Mouse (Mus musculus) spleen, adult 2 months (tissue): Measurements from ENCODE around the gene Olfr974. TPM values are rescaled to one million over a fixed set of nuclear protein-coding genes. Genes with fewer than 3 reads are reported as not detected.
"Not testable (repeated sequence)": the region's sequence is repeated elsewhere in the genome, so short reads cannot be mapped to it uniquely, and the experiment has no call there.

Experiments
- DNase-seq, 2 experiments: peaks; one replicate each; pipeline versions ENCODE4 v3.0.0 to v3.0.0-alpha.2; 2012 to 2021; ENCODE audit warnings: low spot score in 2 of 2, low read depth in 1 of 2
- H3K27ac ChIP-seq: fragments of 200-500 bp; 2 replicates; pipeline ENCODE4 v1.5.1; 2012; ENCODE audit warnings: low read length, inconsistent platforms; ENCODE audit not compliant: insufficient read depth
- H3K27me3 ChIP-seq: fragments of 200-500 bp; 2 replicates; pipeline ENCODE4 v1.6.1; 2012; ENCODE audit warnings: mild to moderate bottlenecking, moderate library complexity, low read length, inconsistent platforms; ENCODE audit not compliant: control insufficient read depth, insufficient read depth
- H3K36me3 ChIP-seq: fragments of 200-500 bp; 2 replicates; pipeline ENCODE4 v1.6.1; 2012; ENCODE audit warnings: mild to moderate bottlenecking, low read length, inconsistent platforms; ENCODE audit not compliant: control insufficient read depth, insufficient read depth
- H3K4me1 ChIP-seq: fragments of 200-500 bp; 2 replicates; pipeline ENCODE4 v1.6.1; 2011; ENCODE audit warnings: inconsistent platforms; ENCODE audit not compliant: control insufficient read depth, insufficient read depth, insufficient read length
- H3K4me3 ChIP-seq: fragments of 200-500 bp; 2 replicates; pipeline ENCODE4 v1.5.1; 2011; ENCODE audit warnings: mild to moderate bottlenecking, inconsistent platforms; ENCODE audit not compliant: insufficient read depth, insufficient read length; ENCODE audit errors: extremely low read depth
- CTCF ChIP-seq: fragments of 200-500 bp; IDR thresholded peaks from 2 replicates; pipeline ENCODE4 v1.5.1; 2011; ENCODE audit warnings: mild to moderate bottlenecking, inconsistent platforms; ENCODE audit not compliant: insufficient read depth, insufficient read length, insufficient replicate concordance; ENCODE audit errors: extremely low read depth
- POLR2A ChIP-seq: fragments of 200-500 bp; IDR thresholded peaks from 2 replicates; pipeline ENCODE4 v1.6.1; 2011; ENCODE audit warnings: low read depth, low read length, inconsistent platforms
- WGBS: fragments of 180-500 bp; shearing (Covaris S2); methylation state at CpG from one replicate; pipeline ENCODE4 v1.1.7; 2018; 5-methylcytosine and 5-hydroxymethylcytosine counted together
- polyA plus RNA-seq: library from polyadenylated mRNA; depleted of rRNA; stranded (reverse); fragments of >200 nt; gene quantifications from 2 replicates; pipeline ENCODE4 v1.2.3, GENCODE M21; 2012; rRNA removed

Olfr974 gene
- not detected in 2 replicates for polyA plus RNA-seq

DNA sequence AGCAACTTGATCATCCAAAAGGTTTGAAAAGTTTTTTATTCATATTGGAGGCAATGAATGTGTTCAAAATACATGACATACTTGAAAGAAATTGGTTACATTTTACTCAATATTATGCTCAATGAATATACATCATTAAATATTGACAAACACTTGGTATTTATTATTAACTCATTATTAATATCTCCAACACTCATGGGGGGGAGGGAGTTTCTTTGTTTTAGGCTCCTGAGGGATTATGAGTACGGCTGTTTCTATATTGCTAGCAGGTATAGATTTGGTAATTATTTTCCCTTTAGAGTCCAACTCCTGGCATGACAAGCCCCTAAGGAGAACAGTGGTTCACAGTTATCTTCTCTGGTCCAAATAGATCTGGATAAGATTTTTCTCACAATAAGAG is at the start of gene Olfr974:
Olfr974 (plus strand) TSS at position 301 of the 400 bp plus-strand sequence.
- 89% methylated on average over 1 of the region's 1 CpGs for WGBS
- TF ChIP-seq POLR2A, result no peak
- TF ChIP-seq CTCF, result no peak
- H3K36me3 ChIP-seq, result no peaks in the 10 kb centered on the region

DNA sequence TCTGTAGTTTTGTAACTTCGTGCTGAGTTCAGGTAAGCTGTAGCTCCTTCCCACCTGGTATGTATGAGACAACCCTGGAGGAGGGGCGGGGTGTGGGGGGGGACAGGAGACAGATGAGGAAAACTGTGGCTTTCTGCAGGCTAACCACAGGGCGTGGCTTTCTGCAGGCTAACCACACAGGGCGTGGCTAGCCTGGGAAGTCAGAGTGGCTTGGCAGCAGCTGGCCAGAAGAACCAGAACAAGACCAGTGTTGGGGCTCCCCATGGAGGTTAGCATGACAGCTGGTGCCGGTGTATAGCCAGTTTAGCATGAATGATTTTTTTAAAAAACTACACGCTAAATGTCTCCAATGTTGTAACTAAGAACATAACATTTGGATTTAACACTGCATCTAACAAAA is 32.2 kb upstream of the Olfr974 start:
- 13% methylated on average over 6 of the region's 6 CpGs for WGBS
- DNase-seq, result no peak
- Histone ChIP-seq H3K4me1 (no peaks in the 10 kb centered on the region), H3K4me3 (no peak overlapping the region), H3K36me3 (no peaks in the 10 kb centered on the region), H3K27me3 (no peaks in the 10 kb centered on the region), H3K27ac (no peak overlapping the region)
- TF ChIP-seq POLR2A (no peak), CTCF (no peak)

More for the DNA sequence above, at the start of gene Olfr974:
- Histone ChIP-seq H3K27me3 (no peaks in the 10 kb centered on the region), H3K27ac (no peak within 1 kb of the TSS), H3K4me1 (no peaks in the 10 kb centered on the region), H3K4me3 (no peak within 1 kb of the TSS)
- no peak for DNase-seq

DNA sequence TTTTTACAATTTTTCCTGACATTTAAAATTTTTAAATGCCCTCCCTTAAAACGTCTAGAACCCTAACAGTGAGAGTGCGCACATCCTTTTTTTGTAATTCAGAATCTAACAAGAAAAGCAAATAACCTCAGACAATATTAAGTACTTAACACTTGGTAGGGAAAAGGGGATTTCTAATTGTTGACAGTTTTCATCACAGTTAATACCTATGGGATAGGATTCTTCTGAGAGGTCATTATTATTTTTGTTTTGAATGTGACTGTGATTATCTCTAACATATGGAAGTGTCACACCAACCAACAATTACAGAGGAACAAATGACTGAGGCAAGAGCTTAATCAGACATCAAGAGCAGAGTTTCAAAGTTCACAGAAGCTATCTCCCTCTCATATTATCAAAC is 30.3 kb upstream of the Olfr974 start, which contains the start of gene Olfr229:
Olfr229 (plus strand) TSS at position 301 of the 400 bp plus-strand sequence.
- Histone ChIP-seq H3K27me3 (no peaks in the 10 kb centered on the region), H3K4me3 (no peak within 1 kb of the TSS), H3K4me1 (no peaks in the 10 kb centered on the region), H3K27ac (no peak within 1 kb of the TSS), H3K36me3 (no peaks in the 10 kb centered on the region)
- 76% methylated on average over 2 of the region's 2 CpGs for WGBS
- TF ChIP-seq CTCF (no peak), POLR2A (no peak)
- DNase-seq, result no peak

DNA sequence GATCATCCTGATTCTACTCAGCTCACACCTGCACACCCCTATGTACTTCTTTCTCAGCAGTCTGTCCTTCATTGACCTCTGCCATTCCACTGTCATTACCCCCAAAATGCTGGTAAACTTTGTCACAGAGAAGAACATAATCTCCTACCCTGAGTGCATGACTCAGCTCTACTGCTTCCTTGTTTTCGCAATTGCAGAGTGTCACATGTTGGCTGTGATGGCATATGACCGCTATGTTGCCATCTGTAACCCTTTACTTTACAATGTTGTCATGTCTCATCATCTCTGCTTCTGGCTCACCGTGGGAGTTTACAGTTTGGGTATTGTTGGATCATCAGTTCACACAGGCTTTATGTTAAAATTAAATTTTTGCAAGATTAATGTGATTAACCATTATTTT is 27.4 kb upstream of the Olfr974 start:
- Histone ChIP-seq H3K36me3 (no peaks in the 10 kb centered on the region), H3K4me1 (no peaks in the 10 kb centered on the region), H3K27ac (no peak overlapping the region), H3K4me3 (no peak overlapping the region), H3K27me3 (no peaks in the 10 kb centered on the region)
- WGBS, result 54% methylated on average over 3 of the region's 3 CpGs
- no peak for TF ChIP-seq CTCF
- TF ChIP-seq POLR2A, result no peak
- DNase-seq, result no peak

DNA sequence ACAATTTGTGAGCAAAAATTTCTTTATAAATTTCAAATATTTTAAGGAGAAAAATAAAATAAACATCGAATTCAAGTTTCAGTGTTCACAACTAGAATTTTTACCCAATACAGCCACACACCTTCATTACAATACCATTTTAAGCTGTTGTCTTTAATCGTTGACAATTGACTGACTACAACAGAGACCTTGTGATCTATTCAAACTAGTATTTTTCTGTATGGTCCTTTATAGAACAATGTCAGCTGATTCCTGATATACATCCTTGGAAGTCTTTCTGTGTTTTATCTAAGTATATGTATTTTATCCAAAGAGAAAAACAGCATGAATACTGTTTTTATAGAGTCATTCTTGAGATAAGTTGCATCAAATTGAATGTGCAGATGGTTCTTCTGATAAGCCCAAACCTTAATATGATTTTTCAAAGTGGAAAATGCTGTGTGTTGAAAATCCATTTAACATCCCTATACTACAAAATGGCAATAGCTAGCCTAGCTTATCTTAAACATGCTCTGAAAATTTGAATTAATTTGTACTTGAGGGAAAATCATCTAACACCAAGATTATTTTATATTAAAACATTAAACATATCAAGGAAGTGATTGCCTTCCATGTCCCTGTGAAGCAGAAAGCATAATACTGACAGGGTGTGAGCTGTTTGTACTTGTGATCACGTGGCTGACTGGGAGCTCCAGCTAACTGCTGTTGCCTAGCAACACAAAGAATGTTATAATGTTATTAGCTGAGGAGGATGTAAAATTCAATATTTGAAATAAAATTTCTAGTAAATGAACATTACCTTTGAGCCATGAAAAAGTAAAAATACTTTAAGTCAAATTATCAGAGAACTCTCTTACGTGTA is 9.1 kb upstream of the Olfr974 start:
- H3K4me1 ChIP-seq, H3K27me3 ChIP-seq, DNase-seq, H3K27ac ChIP-seq, H3K36me3 ChIP-seq, H3K4me3 ChIP-seq: not testable (repeated sequence)
- no CpG with 5 or more reads among the region's 4 CpGs for WGBS

DNA sequence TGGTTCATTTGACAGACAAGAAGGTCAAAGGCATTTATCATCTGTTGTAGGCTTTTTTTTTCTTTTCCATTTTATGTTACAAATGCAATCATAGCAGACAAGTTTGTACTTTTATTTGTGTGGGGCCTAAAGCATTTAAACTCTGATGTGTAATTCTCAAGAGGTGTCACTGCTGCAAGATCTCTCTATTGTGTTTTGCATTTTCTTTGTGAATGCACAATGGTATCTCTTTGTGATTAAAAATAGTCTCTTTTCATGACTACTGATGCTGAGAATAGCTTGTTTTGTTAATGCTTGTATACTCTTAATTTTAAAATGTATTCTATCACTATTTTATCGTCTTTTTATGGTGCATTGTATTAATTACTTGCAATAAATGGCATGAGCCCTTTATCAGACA is 8.5 kb upstream of the Olfr974 start:
- H3K27ac ChIP-seq, H3K4me3 ChIP-seq, DNase-seq, H3K36me3 ChIP-seq, H3K4me1 ChIP-seq, H3K27me3 ChIP-seq: not testable (repeated sequence)
- 73% methylated on average over 1 of the region's 1 CpGs for WGBS

DNA sequence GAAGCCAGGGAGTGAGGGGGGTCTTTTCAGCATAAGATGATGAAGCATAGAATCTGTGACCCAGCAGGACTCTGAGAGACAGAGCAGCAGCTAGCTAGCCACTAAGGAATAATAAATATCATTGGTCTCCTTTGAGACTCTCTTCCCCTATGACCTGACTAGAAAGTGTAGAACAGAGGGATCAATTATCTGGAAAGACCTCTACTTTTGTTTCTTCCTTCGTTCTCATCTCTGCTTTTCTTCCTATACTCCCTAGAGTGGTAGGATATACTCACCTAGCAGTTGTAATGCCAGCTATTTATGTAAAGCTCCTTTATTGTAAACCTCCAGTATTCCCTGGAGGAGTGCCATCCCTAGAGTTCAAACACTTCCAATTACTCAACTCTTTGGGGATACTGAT is 14.6 kb downstream of the Olfr974 start, which contains the start of gene Olfr975:
Olfr975 (minus strand) TSS at position 101 of the 400 bp plus-strand sequence.
- Histone ChIP-seq H3K36me3 (no peaks in the 10 kb centered on the region), H3K27me3 (no peaks in the 10 kb centered on the region), H3K4me3 (no peak within 1 kb of the TSS), H3K27ac (no peak within 1 kb of the TSS), H3K4me1 (no peaks in the 10 kb centered on the region)
- no peak for DNase-seq
- WGBS, result 70% methylated on average over 1 of the region's 1 CpGs
- TF ChIP-seq POLR2A (no peak), CTCF (no peak)

DNA sequence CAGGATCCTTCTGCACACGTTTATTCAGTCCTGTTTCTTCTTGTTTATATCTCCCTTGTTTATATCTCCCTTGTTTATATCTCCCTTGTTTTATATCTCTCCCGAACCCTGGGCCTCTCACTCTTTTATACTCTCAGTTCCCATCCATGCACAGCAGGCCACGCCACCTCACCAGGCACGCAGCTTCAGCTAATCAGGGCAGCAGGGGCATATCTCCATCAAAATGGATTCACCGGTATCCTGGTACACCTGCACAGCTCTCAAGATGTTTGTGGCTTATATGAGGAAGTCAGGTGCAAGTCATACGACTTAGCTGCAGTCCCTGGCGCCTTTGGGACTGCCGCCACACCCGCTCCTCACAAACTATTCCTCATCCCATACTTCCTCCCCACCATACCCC is 23.7 kb downstream of the Olfr974 start, which contains the start of gene Olfr976:
Olfr976 (minus strand) TSS at position 101 of the 400 bp plus-strand sequence.
- H3K36me3 ChIP-seq, H3K4me1 ChIP-seq, DNase-seq, H3K27me3 ChIP-seq, H3K4me3 ChIP-seq, H3K27ac ChIP-seq: not testable (repeated sequence)
- WGBS, result 81% methylated on average over 8 of the region's 9 CpGs

DNA sequence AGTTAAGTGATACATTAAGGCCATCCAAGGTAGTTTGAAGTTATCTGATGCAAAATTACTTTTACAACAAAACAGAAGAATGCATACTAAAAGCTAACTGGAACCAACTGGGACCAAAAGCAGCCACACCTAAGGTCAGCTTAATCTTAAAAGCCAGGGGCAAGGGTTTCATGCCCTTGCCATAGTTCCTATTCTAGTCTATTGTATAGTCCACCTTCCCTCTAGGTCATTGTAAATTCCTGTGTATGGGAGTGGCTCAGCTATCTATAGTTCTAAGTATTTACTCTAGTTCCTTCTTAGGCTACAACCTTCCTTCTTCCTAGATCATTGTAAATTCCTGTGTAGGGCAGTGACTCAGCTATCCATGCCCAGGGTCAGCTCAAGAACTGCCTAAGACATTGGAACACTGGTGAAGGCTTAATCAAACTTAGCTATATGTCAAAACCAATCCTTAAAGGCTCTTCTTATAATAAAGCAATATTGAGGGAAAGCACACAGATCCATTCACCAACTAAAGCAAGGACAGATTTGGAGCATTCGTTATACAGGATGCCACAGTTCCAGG is 39.4 kb downstream of the Olfr974 start:
- 88% methylated on average over 1 of the region's 1 CpGs for WGBS
- not testable (repeated sequence) for DNase-seq, H3K4me3 ChIP-seq, H3K4me1 ChIP-seq, H3K27ac ChIP-seq, H3K36me3 ChIP-seq, H3K27me3 ChIP-seq
